Mouse (Mus musculus) liver, embryonic 14.5 days (tissue): ENCODE results near the gene Selenom. TPM values are rescaled to one million over a fixed set of nuclear protein-coding genes. Genes with fewer than 3 reads are reported as not detected.

Experiments used
- ATAC-seq: fragments of 200-750 bp; cut with Nextera tagmentation; 2 replicates; pipeline ENCODE4 v1.8.0; 2017; ENCODE audit warnings: moderate number of reproducible peaks, mild to moderate bottlenecking, moderate library complexity; ENCODE audit not compliant: insufficient read depth
- DNase-seq, 3 experiments: peaks; one replicate each; pipeline ENCODE4 v3.0.0-alpha.2; 2012 to 2013; ENCODE audit warnings: low read depth in 3 of 3, low spot score in 3 of 3
- H3K27ac ChIP-seq: fragments of 300-500 bp; sonication (generic); 2 replicates; pipeline ENCODE4 v1.5.1; 2014; ENCODE audit warnings: moderate library complexity, mild to moderate bottlenecking, control low read depth, inconsistent platforms
- H3K27me3 ChIP-seq: fragments of 300-500 bp; sonication (generic); 2 replicates; pipeline ENCODE4 v1.6.1; 2014; ENCODE audit warnings: mild to moderate bottlenecking, low read length, moderate library complexity; ENCODE audit not compliant: control insufficient read depth, insufficient read depth
- H3K36me3 ChIP-seq: fragments of 300-500 bp; sonication (generic); replicated peaks from 2 replicates; pipeline ENCODE4 v1.6.1; 2014; ENCODE audit warnings: low read depth; ENCODE audit not compliant: control insufficient read depth, insufficient read depth
- H3K4me1 ChIP-seq, 2 experiments: fragments of 200-500 bp in 1 of 2; fragments of 300-500 bp in 1 of 2; sonication (generic) in 1 of 2; replicated peaks; 2 replicates each; pipeline ENCODE4 v1.6.1; 2012 to 2014; ENCODE audit warnings: antibody characterized with exemption in 1 of 2, inconsistent platforms in 1 of 2, low read length in 1 of 2; ENCODE audit not compliant: control insufficient read depth in 2 of 2, insufficient read depth in 2 of 2
- H3K4me2 ChIP-seq: fragments of 300-500 bp; sonication (generic); 2 replicates; pipeline ENCODE4 v1.6.1; 2014; ENCODE audit warnings: low read depth, mild to moderate bottlenecking, control low read depth, moderate library complexity
- H3K4me3 ChIP-seq, 2 experiments: fragments of 200-500 bp in 1 of 2; fragments of 300-500 bp in 1 of 2; sonication (generic) in 1 of 2; 2 replicates each; pipeline ENCODE4 v1.5.1; 2012 to 2014; ENCODE audit warnings: low read depth in 2 of 2, low read length in 2 of 2, mild to moderate bottlenecking in 2 of 2, control low read depth in 1 of 2, inconsistent platforms in 1 of 2, moderate library complexity in 1 of 2; ENCODE audit not compliant: insufficient read depth in 1 of 2
- H3K9ac ChIP-seq: fragments of 300-500 bp; sonication (generic); replicated peaks from 2 replicates; pipeline ENCODE4 v1.6.1; 2014; ENCODE audit warnings: mild to moderate bottlenecking, control low read depth, moderate library complexity
- H3K9me3 ChIP-seq: fragments of 300-500 bp; sonication (generic); 2 replicates; pipeline ENCODE4 v1.6.1; 2016; ENCODE audit warnings: low read length, mixed read lengths; ENCODE audit not compliant: control insufficient read depth
- CTCF ChIP-seq: IDR thresholded peaks from 2 replicates; pipeline ENCODE4 v1.5.1; 2016; ENCODE audit warnings: antibody characterized with exemption, low read depth, control low read depth
- EP300 ChIP-seq: IDR thresholded peaks from 2 replicates; pipeline ENCODE4 v1.6.1; 2016; ENCODE audit warnings: antibody characterized with exemption, low read depth
- WGBS: fragments of 180-500 bp; shearing (Covaris S2); extraction: QIAGEN DNeasy Blood & Tissue Kit; methylation state at CpG from one replicate; pipeline ENCODE4 v1.1.7; 2014; ENCODE audit not compliant: insufficient replicate concordance; 5-methylcytosine and 5-hydroxymethylcytosine counted together
- polyA plus RNA-seq, 2 experiments: library from polyadenylated mRNA; depleted of rRNA in 1 of 2; stranded (reverse) in 1 of 2; unstranded in 1 of 2; fragments of >200 nt; fragmentation: Nextera tagmentation in 1 of 2; extraction: Ambion mirVana in 1 of 2; gene quantifications; 2 replicates each; pipeline versions ENCODE4 v1.2.1 to v1.2.3; 2012 to 2014

Selenom gene
- polyA plus RNA-seq, 2 experiments, result 8.5 to 10.3 TPM

- no peak for ATAC-seq
- DNase-seq, result no peak
- Histone ChIP-seq H3K9ac (no peak overlapping the region), H3K4me2 (no peak overlapping the region), H3K4me1 (peaks cover 0 to 8% of the 10 kb centered on the region in 2 experiments; a peak in 2 of 4 replicates), H3K27me3 (no peaks in the 10 kb centered on the region), H3K9me3 (no peaks in the 10 kb centered on the region), H3K4me3 (no peak overlapping the region), H3K36me3 (no peaks in the 10 kb centered on the region), H3K27ac (no peak overlapping the region)
- TF ChIP-seq CTCF (peak; percentile 54), EP300 (no peak)
- 70% methylated on average over 5 of the region's 5 CpGs for WGBS
These were observed 29.9 kb downstream of the Selenom start for GRCm38 (mm10) chr11:3544409-3544808.

DNA sequence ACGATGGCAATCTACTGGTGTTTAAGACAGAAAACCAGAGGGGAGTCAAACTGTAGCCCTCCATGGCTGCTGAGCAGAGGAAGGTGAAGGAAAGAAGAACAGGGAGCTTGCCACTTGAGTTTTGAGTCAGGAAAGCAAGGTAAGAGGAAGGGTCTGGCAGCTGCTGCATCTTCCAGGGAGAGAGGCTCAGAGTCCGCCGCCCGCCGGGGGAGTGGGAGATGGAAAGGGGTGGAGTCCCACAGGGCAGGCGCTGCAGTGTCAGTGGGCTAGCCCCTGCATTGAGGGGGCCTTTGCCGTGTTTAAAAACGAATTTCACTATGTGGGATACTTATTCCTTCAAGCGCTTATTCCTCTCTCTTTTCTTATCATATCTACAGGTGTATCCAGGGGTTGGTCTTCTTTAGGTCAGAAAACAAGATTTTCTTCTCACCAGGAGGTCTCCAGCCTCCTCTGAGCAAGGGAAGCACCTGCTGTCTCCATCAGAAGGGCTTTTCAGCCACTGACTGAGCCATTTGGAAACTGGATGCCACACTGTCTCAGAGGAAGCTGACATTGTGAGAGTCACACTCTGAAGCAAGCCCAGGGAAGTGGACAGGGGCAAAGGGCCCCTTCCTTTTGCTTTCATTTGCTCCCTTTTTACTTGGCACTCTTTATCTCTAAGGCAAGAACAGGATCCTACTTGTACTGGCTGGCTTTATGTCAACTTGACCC is 31.2 kb downstream of the Selenom start:
- Histone ChIP-seq H3K4me2 (no peak overlapping the region), H3K9ac (no peak overlapping the region), H3K4me1 (peaks cover 0 to 4% of the 10 kb centered on the region in 2 experiments; a peak in 2 of 4 replicates), H3K27me3 (no peaks in the 10 kb centered on the region), H3K36me3 (no peaks in the 10 kb centered on the region), H3K9me3 (no peaks in the 10 kb centered on the region), H3K27ac (no peak overlapping the region), H3K4me3 (no peak overlapping the region)
- WGBS, result 27% methylated on average over 9 of the region's 9 CpGs
- no peak for ATAC-seq
- DNase-seq, result no peak
- no peak for TF ChIP-seq CTCF
- TF ChIP-seq EP300, result no peak

GRCm38 (mm10) chr11:3546242-3546562 is 31.7 kb downstream of the Selenom start:
- WGBS, result 32% methylated on average over 1 of the region's 1 CpGs
- Histone ChIP-seq H3K9ac (no peak overlapping the region), H3K36me3 (no peaks in the 10 kb centered on the region), H3K4me2 (no peak overlapping the region), H3K27ac (no peak overlapping the region), H3K4me3 (no peak overlapping the region), H3K4me1 (peaks cover 0 to 4% of the 10 kb centered on the region in 2 experiments; a peak in 2 of 4 replicates), H3K27me3 (no peaks in the 10 kb centered on the region), H3K9me3 (no peaks in the 10 kb centered on the region)
- no peak for TF ChIP-seq CTCF
- no peak for TF ChIP-seq EP300
- ATAC-seq (no peak), DNase-seq (no peak)

DNA sequence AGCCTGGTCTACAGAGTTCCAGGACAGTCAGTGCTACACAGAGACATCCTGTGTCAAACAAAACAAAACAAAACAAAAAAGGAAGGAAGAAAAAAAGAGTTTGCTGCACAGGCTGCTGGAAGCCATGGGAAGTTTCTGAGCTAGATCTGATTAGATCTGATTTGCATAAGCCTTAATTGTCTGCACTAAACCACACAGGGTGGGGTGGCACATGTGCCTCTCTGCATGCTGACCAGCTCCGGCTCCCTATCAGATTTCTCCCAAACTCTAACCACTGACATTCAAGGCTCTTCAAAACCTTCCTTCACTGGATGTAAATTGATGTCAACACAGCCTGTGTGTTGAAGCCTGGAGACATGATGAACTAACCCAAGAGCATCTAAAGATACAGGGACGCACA is 32.6 kb downstream of the Selenom start:
- Histone ChIP-seq H3K9ac (no peak overlapping the region), H3K27me3 (no peaks in the 10 kb centered on the region), H3K27ac (no peak overlapping the region), H3K4me2 (no peak overlapping the region), H3K9me3 (no peaks in the 10 kb centered on the region), H3K4me3 (no peak overlapping the region), H3K4me1 (peaks cover 0 to 4% of the 10 kb centered on the region in 2 experiments; a peak in 2 of 4 replicates), H3K36me3 (no peaks in the 10 kb centered on the region)
- DNase-seq (no peak), ATAC-seq (no peak)
- TF ChIP-seq EP300, result no peak
- TF ChIP-seq CTCF, result no peak
- 42% methylated on average over 2 of the region's 2 CpGs for WGBS

DNA sequence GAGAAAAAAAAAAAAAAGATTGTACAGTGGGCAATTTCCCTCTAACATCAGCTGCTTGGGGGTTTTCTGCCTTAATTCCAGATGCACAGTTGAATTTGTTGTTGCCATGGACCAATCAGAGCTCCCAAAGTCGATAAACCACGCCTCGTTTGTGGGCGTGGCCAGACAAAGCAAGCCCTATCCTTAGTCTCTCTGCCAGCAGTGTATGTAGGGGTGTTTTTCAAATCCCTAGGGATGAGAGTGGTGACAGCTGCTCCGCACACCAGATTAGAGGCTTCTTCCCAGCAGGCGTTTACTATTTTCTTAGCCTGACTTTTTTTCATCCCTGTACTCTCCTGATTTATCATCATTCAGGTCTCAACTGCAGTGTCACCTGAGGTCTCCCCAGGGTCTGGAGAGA is 33.5 kb downstream of the Selenom start:
- no peak for TF ChIP-seq EP300
- no peak for TF ChIP-seq CTCF
- Histone ChIP-seq H3K36me3 (no peaks in the 10 kb centered on the region), H3K4me2 (no peak overlapping the region), H3K27me3 (no peaks in the 10 kb centered on the region), H3K9me3 (no peaks in the 10 kb centered on the region), H3K27ac (no peak overlapping the region), H3K4me1 (peaks cover 0 to 4% of the 10 kb centered on the region in 2 experiments; a peak in 2 of 4 replicates), H3K4me3 (no peak overlapping the region), H3K9ac (no peak overlapping the region)
- ATAC-seq (no peak), DNase-seq (no peak)
- WGBS, result 39% methylated on average over 6 of the region's 6 CpGs
